Mouse (Mus musculus) myocyte (in vitro differentiated cells): ENCODE measurements around the gene Map1s. TPM values are rescaled to one million over a fixed set of nuclear protein-coding genes. Genes with fewer than 3 reads are reported as not detected.
A peak's percentile ranks its signal among the peaks of the same experiment; 100 is the strongest.

ENCODE experiments used
- H3K27me3 ChIP-seq: one replicate; pipeline ENCODE4 v1.6.1; 2011; ENCODE audit not compliant: control insufficient read depth, insufficient read depth, insufficient read length
- H3K36me3 ChIP-seq: one replicate; pipeline ENCODE4 v1.6.1; 2011; ENCODE audit not compliant: control insufficient read depth, insufficient read depth
- H3K4me2 ChIP-seq: one replicate; pipeline ENCODE4 v1.6.1; 2011; ENCODE audit warnings: low read depth, control low read depth
- H3K4me3 ChIP-seq: one replicate; pipeline ENCODE4 v1.5.1; 2011; ENCODE audit warnings: mild to moderate bottlenecking, control low read depth, moderate library complexity
- H3K79me2 ChIP-seq: one replicate; pipeline ENCODE4 v1.6.1; 2011; ENCODE audit not compliant: control insufficient read depth, insufficient read depth
- H3ac ChIP-seq: one replicate; pipeline ENCODE4 v1.6.1; 2011; ENCODE audit not compliant: control insufficient read depth, insufficient read length
- CEBPB ChIP-seq: IDR thresholded peaks from 2 replicates; pipeline ENCODE4 v1.6.1; 2011; ENCODE audit warnings: mild to moderate bottlenecking, moderate library complexity; ENCODE audit not compliant: poor library complexity, insufficient read depth, severe bottlenecking
- E2F4 ChIP-seq: IDR thresholded peaks from one replicate; pipeline ENCODE4 v1.6.1; 2011; ENCODE audit warnings: mild to moderate bottlenecking, control low read depth, moderate library complexity; ENCODE audit not compliant: insufficient read depth
- MAX ChIP-seq: IDR thresholded peaks from one replicate; pipeline ENCODE4 v1.6.1; 2011; ENCODE audit warnings: low read depth, mild to moderate bottlenecking, control low read depth
- MYOD1 ChIP-seq, 3 experiments: IDR thresholded peaks; one replicate each; pipeline ENCODE4 v1.6.1; 2011; ENCODE audit warnings: control low read depth in 2 of 3, low read depth in 2 of 3, mild to moderate bottlenecking in 2 of 3, moderate library complexity in 1 of 3; ENCODE audit not compliant: insufficient read length in 2 of 3, control insufficient read depth in 1 of 3
- MYOG ChIP-seq, 3 experiments: IDR thresholded peaks; one replicate each; pipeline ENCODE4 v1.6.1; 2011; ENCODE audit warnings: control low read depth in 2 of 3, low read depth in 2 of 3, mild to moderate bottlenecking in 2 of 3; ENCODE audit not compliant: insufficient read length in 2 of 3, control insufficient read depth in 1 of 3, insufficient read depth in 1 of 3
- POLR2A ChIP-seq: IDR thresholded peaks from one replicate; pipeline ENCODE4 v1.6.1; 2011; ENCODE audit warnings: low read depth, mild to moderate bottlenecking, control low read depth, moderate library complexity; ENCODE audit not compliant: insufficient read length
- POLR2AphosphoS2 ChIP-seq: IDR thresholded peaks from one replicate; pipeline ENCODE4 v1.6.1; 2011; ENCODE audit warnings: low read depth, control low read depth; ENCODE audit not compliant: insufficient read length
- REST ChIP-seq: IDR thresholded peaks from one replicate; pipeline ENCODE4 v1.6.1; 2011; ENCODE audit warnings: mild to moderate bottlenecking, control low read depth, moderate library complexity; ENCODE audit not compliant: insufficient read depth, insufficient read length
- SRF ChIP-seq: IDR thresholded peaks from one replicate; pipeline ENCODE4 v1.6.1; 2011; ENCODE audit warnings: low read depth; ENCODE audit not compliant: control insufficient read depth, insufficient read length
- TCF12 ChIP-seq: IDR thresholded peaks from one replicate; pipeline ENCODE4 v1.6.1; 2011; ENCODE audit warnings: mild to moderate bottlenecking, control low read depth; ENCODE audit not compliant: poor library complexity, insufficient read depth, severe bottlenecking
- TCF3 ChIP-seq: IDR thresholded peaks from one replicate; pipeline ENCODE4 v1.6.1; 2011; ENCODE audit warnings: low read depth, control low read depth; ENCODE audit not compliant: insufficient read length
- USF1 ChIP-seq: IDR thresholded peaks from one replicate; pipeline ENCODE4 v1.6.1; 2011; ENCODE audit warnings: low read depth, mild to moderate bottlenecking, control low read depth, moderate library complexity
- polyA plus RNA-seq: library from polyadenylated mRNA; unstranded; fragments of >200 nt; fragmentation: generic; extraction: Trizol; gene quantifications from one replicate; pipeline ENCODE4 v1.2.1, GENCODE M21; 2012; ENCODE audit warnings: missing spikeins

The Map1s gene
- polyA plus RNA-seq, 1 experiment: 62.0 TPM

DNA sequence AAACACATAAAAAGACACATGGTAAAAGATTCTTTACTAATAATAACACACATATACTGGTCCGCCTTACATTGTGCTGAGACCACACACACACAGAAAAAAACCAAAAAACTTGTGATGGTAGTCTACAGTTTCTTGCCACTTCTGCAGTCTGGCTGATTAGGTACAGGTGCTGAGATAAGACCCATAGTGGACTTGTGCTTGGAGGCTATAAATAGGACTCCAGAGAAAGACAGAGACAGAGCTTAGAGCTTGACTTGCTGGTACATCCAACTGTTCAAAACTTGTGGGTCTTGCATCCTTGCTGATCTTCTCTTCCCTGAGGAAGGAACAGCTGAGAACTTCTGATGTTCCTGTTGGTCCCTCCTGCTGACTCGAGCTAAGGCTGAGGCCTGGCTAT lies 1.8 kb downstream of the Map1s start:
- Histone ChIP-seq H3K27me3 (no peaks in the 10 kb centered on the region), H3K36me3 (peaks cover 4% of the 10 kb centered on the region), H3K4me3 (no peak overlapping the region), H3ac (no peak overlapping the region), H3K79me2 (peaks cover 39% of the 10 kb centered on the region), H3K4me2 (no peak overlapping the region)
- TF ChIP-seq MYOD1 (IDR thresholded peaks at IDR 0.05; ENCODE audit: control insufficient read depth in 1 of 3, insufficient read length in 2 of 3, low read depth in 2 of 3): no peak
- TF ChIP-seq MYOG (IDR thresholded peaks at IDR 0.05; ENCODE audit: control insufficient read depth in 1 of 3, insufficient read depth in 1 of 3, insufficient read length in 2 of 3, low read depth in 2 of 3): peak in 1 of 3 experiments; percentile 34

DNA sequence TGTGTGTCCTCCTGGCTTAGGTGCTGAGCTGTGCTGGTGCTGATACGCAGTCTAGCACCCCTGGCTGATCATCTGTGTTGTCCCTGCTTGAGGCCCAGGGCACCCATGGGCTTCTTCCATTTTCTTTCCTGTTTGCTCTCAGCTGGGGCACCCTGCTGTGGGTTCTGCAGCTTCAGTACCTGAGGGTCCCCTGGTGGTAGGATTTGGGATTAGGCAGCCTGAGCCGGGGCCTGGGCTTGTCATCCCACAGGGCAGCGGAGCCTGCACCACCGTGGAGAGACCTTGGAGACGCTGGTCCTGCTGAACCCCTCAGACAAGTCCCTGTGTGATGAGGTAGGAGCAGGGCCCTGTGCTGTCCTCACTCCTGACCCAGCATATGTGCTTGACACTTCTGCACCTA lies 5.9 kb downstream of the Map1s start:
- Histone ChIP-seq H3K79me2 (peaks cover 37% of the 10 kb centered on the region), H3K4me2 (no peak overlapping the region), H3ac (no peak overlapping the region), H3K27me3 (no peaks in the 10 kb centered on the region), H3K4me3 (no peak overlapping the region), H3K36me3 (peaks cover 4% of the 10 kb centered on the region)
- TF ChIP-seq POLR2A (no peak), CEBPB (no peak), TCF12 (no peak), USF1 (no peak), TCF3 (no peak), MYOD1 (IDR thresholded peaks at IDR 0.05; ENCODE audit: control insufficient read depth in 1 of 3, insufficient read length in 2 of 3, low read depth in 2 of 3) (no peak)

DNA sequence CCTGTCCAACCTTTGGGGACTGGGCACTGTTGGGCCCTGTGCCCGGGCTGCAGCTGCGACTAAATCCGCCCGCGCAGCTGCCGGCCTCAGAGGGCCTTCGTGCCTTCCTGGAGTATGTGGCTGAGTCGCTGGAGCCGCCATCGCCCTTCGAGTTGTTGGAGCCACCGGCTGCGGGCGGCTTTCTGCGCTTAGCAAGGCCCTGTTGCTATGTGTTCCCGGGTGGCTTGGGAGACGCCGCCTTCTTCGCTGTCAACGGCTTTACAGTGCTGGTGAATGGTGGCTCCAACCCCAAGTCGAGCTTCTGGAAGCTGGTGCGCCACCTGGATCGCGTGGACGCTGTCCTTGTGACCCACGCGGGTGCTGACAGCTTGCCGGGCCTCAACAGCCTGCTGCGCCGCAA lies 7.2 kb downstream of the Map1s start:
- H3K27me3 ChIP-seq: no peaks in the 10 kb centered on the region
- peaks cover 23% of the 10 kb centered on the region for H3K79me2 ChIP-seq
- TF ChIP-seq SRF: no peak
- no peak for TF ChIP-seq MYOD1 (IDR thresholded peaks at IDR 0.05; ENCODE audit: control insufficient read depth in 1 of 3, insufficient read length in 2 of 3, low read depth in 2 of 3)
- TF ChIP-seq MYOG (IDR thresholded peaks at IDR 0.05; ENCODE audit: control insufficient read depth in 1 of 3, insufficient read depth in 1 of 3, insufficient read length in 2 of 3, low read depth in 2 of 3): no peak
- TF ChIP-seq REST: no peak
- no peak for TF ChIP-seq POLR2AphosphoS2
- TF ChIP-seq TCF3: no peak
- TF ChIP-seq E2F4: no peak
- TF ChIP-seq USF1: no peak
- TF ChIP-seq CEBPB: no peak
- TF ChIP-seq TCF12: no peak
- no peak for TF ChIP-seq POLR2A
- no peak for TF ChIP-seq MAX
- H3K4me3 ChIP-seq: no peak overlapping the region
- no peak overlapping the region for H3K4me2 ChIP-seq
- no peak overlapping the region for H3ac ChIP-seq
- peaks cover 4% of the 10 kb centered on the region for H3K36me3 ChIP-seq

DNA sequence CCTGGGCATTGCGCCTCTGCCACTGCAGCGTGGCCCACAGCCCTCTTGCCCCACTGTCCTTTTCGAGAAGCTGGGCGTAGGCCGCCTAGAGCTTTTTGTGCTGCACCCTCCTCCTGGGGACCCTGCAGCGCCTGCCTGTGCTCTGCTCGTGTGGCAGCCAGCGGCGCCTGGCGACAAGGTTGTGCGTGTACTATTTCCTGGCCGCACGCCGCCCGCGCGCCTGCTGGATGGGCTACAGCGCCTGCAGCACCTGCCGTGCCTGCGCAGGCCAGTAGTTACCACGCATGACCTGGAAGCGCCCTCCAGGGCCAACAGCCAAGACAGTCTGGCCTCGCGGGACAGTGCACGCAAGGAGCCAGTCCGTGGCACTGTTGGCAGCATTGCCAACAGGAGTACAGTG lies 7.8 kb downstream of the Map1s start:
- H3K27me3 ChIP-seq: no peaks in the 10 kb centered on the region
- TF ChIP-seq MYOD1 (IDR thresholded peaks at IDR 0.05; ENCODE audit: control insufficient read depth in 1 of 3, insufficient read length in 2 of 3, low read depth in 2 of 3): no peak
- no peak for TF ChIP-seq TCF12
- no peak for TF ChIP-seq MYOG (IDR thresholded peaks at IDR 0.05; ENCODE audit: control insufficient read depth in 1 of 3, insufficient read depth in 1 of 3, insufficient read length in 2 of 3, low read depth in 2 of 3)

GRCm38 (mm10) chr8:70914704-70915103 lies 9.0 kb downstream of the Map1s start:
- Histone ChIP-seq H3ac (no peak overlapping the region), H3K36me3 (peaks cover 6% of the 10 kb centered on the region), H3K4me3 (no peak overlapping the region)

More for the DNA sequence above, 7.8 kb downstream of the Map1s start:
- Histone ChIP-seq H3K36me3 (peaks cover 6% of the 10 kb centered on the region), H3K4me2 (no peak overlapping the region), H3K79me2 (peaks cover 19% of the 10 kb centered on the region), H3K4me3 (no peak overlapping the region), H3ac (no peak overlapping the region)

More at GRCm38 (mm10) chr8:70914704-70915103, 9.0 kb downstream of the Map1s start:
- peaks cover 7% of the 10 kb centered on the region for H3K79me2 ChIP-seq
- H3K4me2 ChIP-seq: no peak overlapping the region
- TF ChIP-seq POLR2AphosphoS2 (no peak), CEBPB (no peak), REST (no peak), MYOG (IDR thresholded peaks at IDR 0.05; ENCODE audit: control insufficient read depth in 1 of 3, insufficient read depth in 1 of 3, insufficient read length in 2 of 3, low read depth in 2 of 3) (no peak), E2F4 (no peak), POLR2A (no peak), MYOD1 (IDR thresholded peaks at IDR 0.05; ENCODE audit: control insufficient read depth in 1 of 3, insufficient read length in 2 of 3, low read depth in 2 of 3) (no peak), SRF (no peak), TCF3 (no peak), USF1 (no peak)
- H3K27me3 ChIP-seq: no peaks in the 10 kb centered on the region
